Mouse (Mus musculus): ENCODE results near the gene Trank1. TPM values are rescaled to one million over a fixed set of nuclear protein-coding genes. Genes with fewer than 3 reads are reported as not detected.
A peak's percentile ranks its signal among the peaks of the same experiment; 100 is the strongest.

Gene Trank1
- total and polyA plus RNA-seq, 2 experiments from 2014 or later = 12.6 to 49.0 TPM

DNA sequence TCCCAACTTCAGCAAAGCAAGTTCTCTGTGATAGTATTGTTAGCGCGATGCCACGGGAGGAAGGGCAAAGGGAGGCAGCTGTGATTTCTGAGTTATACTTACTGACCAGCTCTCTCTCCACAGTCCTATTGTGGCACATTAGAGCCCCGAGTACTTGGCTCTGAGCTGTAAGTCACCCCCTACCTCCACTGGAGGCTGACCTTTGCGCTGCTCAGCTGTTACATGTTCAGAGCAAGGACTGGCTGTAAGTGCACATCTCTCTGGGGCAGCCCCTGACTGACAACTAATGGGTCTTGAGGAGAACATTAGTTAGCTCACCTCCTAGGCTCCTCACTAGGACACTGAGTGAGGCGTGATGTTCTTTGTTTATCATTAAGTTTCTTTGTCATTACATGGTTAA lies 128.9 kb downstream of the Trank1 start:
- no peak overlapping the region for H3K27ac ChIP-seq
- no peaks in the 10 kb centered on the region for H3K36me3 ChIP-seq (ENCODE audit: insufficient read depth, low read length)
- no peaks in the 10 kb centered on the region for H3K9me3 ChIP-seq (ENCODE audit: low read length)
- peak overlapping the region; percentile 49; the same call in 1 of the 2 replicates for H3K9ac ChIP-seq (replicated peaks; ENCODE audit: low read length)
- H3K4me2 ChIP-seq (ENCODE audit: low read depth, low read length) = peak overlapping the region; percentile 54
- H3K4me3 ChIP-seq (ENCODE audit: low read length) = no peak overlapping the region
- WGBS = 81% methylated on average over 6 of the region's 6 CpGs
- DNase-seq (ENCODE audit: low spot score) (no peak), ATAC-seq (no peak)
- H3K4me1 ChIP-seq (ENCODE audit: insufficient read depth, low read length) = peaks cover 2% of the 10 kb centered on the region; the same call in 1 of the 2 replicates
- TF ChIP-seq CTCF (IDR thresholded peaks at IDR 0.05; ENCODE audit: low read depth) = no peak
- no peaks in the 10 kb centered on the region for H3K27me3 ChIP-seq (ENCODE audit: insufficient read depth, low read length)

DNA sequence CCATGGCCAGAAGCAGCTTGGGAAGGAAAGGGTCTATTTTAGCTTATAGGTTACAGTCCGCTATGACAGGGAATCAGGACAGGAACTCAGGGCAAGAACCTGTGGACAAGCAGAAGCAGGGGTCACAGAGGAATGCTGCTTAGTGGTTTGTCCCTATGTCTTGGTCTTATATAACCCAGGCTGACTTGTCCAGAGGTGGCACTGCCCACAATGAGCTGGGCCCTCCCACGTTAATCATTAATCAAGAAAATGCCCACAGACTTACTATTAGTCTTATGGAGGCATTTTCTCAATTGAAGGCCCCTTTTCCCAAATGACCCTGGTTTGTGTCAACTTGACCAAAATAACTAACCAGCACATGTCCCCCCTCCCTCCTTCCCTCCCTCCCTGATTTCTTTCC lies 129.6 kb downstream of the Trank1 start:
- Histone ChIP-seq H3K9ac (replicated peaks; ENCODE audit: low read length) (no peak overlapping the region), H3K9me3 (ENCODE audit: low read length) (no peaks in the 10 kb centered on the region), H3K27me3 (ENCODE audit: insufficient read depth, low read length) (no peaks in the 10 kb centered on the region), H3K27ac (no peak overlapping the region), H3K4me1 (ENCODE audit: insufficient read depth, low read length) (peaks cover 2% of the 10 kb centered on the region; the same call in 1 of the 2 replicates), H3K36me3 (ENCODE audit: insufficient read depth, low read length) (no peaks in the 10 kb centered on the region), H3K4me2 (ENCODE audit: low read depth, low read length) (no peak overlapping the region), H3K4me3 (ENCODE audit: low read length) (no peak overlapping the region)
- WGBS = 89% methylated on average over 2 of the region's 2 CpGs
- ATAC-seq (no peak), DNase-seq (ENCODE audit: low spot score) (no peak)
- TF ChIP-seq CTCF (IDR thresholded peaks at IDR 0.05; ENCODE audit: low read depth) = no peak

Other genes with a start within 250 kb of the Trank1 start
- 20.8 and 24.9 TPM in 2 replicates for gene Lrrfip2, start 194.1 kb upstream of the Trank1 start, total RNA-seq (2014; rRNA removed)
- 38.8 and 40.0 TPM in 2 replicates for gene Lrrfip2, start 194.1 kb upstream of the Trank1 start, polyA plus RNA-seq (2015; fragmentation: Nextera tagmentation; extraction: Ambion mirVana)
- gene Mlh1, start 39.9 kb upstream of the Trank1 start, total RNA-seq (2014; rRNA removed) = 16.1 and 24.0 TPM in 2 replicates
- 16.0 and 19.4 TPM in 2 replicates for gene Mlh1, start 39.9 kb upstream of the Trank1 start, polyA plus RNA-seq (2015; fragmentation: Nextera tagmentation; extraction: Ambion mirVana)
- 73.1 and 81.4 TPM in 2 replicates for gene Epm2aip1, start 39.8 kb upstream of the Trank1 start, total RNA-seq (2014; rRNA removed)
- gene Epm2aip1, start 39.8 kb upstream of the Trank1 start, polyA plus RNA-seq (2015; fragmentation: Nextera tagmentation; extraction: Ambion mirVana) = 34.4 and 36.0 TPM in 2 replicates
- gene Dclk3, start 127.3 kb downstream of the Trank1 start, total RNA-seq (2014; rRNA removed) = 9.2 and 13.1 TPM in 2 replicates
- 8.8 and 9.9 TPM in 2 replicates for gene Dclk3, start 127.3 kb downstream of the Trank1 start, polyA plus RNA-seq (2015; fragmentation: Nextera tagmentation; extraction: Ambion mirVana)